Mouse (Mus musculus): ENCODE measurements around the gene Cmklr1.

DNA sequence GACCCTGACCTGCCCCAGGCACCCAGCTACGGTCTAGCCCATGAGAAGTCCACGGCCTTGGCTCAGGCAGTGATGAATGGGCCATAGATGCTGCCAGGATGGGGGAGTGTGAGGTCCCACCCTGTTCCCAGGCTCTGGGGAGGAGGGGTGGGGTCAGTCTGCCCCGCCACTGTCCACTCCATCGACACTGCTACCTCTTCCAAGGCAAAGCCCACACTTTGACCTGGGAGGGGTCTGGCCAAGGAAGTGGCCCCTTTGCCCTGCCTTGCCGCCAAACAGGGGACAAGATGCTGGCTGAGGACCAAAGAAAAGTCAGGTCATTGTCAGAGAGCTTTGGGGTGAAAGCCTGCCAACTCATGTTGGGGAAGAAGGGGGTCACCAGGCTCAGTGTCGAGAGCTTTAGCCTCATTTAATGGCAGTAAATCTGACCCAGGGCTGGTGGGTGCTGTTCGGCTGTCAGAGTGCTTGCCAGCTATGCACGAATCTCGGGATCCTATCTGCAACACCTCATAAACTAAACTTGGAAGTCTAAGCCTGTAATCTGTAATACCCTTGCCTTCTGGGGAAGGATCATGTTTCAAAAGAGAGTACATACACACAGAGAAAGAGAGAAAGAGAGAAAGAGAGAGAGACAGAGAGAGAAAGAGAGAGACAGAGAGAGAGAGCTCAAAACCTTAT lies 17.1 kb downstream of the Cmklr1 start:
- no peak for TF ChIP-seq CTCF (IDR thresholded peaks at IDR 0.05; ENCODE audit: low read depth)
- TF ChIP-seq EP300 (optimal IDR thresholded peaks at IDR 0.05): no peak

All from stomach, postnatal 0 days (tissue).